Mouse (Mus musculus) myocyte (in vitro differentiated cells): ENCODE measurements at regions not wholly inside any gene's neighbourhood (a gene's known extent, or its start where the extent isn't known, plus 50 kb on each side); places are given as distances from the start of the nearest gene placed in this dataset.

Source experiments
- CEBPB ChIP-seq: IDR thresholded peaks from 2 replicates; pipeline ENCODE4 v1.6.1; 2011; ENCODE audit warnings: mild to moderate bottlenecking, moderate library complexity; ENCODE audit not compliant: poor library complexity, insufficient read depth, severe bottlenecking
- MAX ChIP-seq: IDR thresholded peaks from one replicate; pipeline ENCODE4 v1.6.1; 2011; ENCODE audit warnings: low read depth, mild to moderate bottlenecking, control low read depth
- POLR2A ChIP-seq: IDR thresholded peaks from one replicate; pipeline ENCODE4 v1.6.1; 2011; ENCODE audit warnings: low read depth, mild to moderate bottlenecking, control low read depth, moderate library complexity; ENCODE audit not compliant: insufficient read length
- SRF ChIP-seq: IDR thresholded peaks from one replicate; pipeline ENCODE4 v1.6.1; 2011; ENCODE audit warnings: low read depth; ENCODE audit not compliant: control insufficient read depth, insufficient read length
- TCF3 ChIP-seq: IDR thresholded peaks from one replicate; pipeline ENCODE4 v1.6.1; 2011; ENCODE audit warnings: low read depth, control low read depth; ENCODE audit not compliant: insufficient read length
- USF1 ChIP-seq: IDR thresholded peaks from one replicate; pipeline ENCODE4 v1.6.1; 2011; ENCODE audit warnings: low read depth, mild to moderate bottlenecking, control low read depth, moderate library complexity

GRCm38 (mm10) chr5:118445988-118446280 lies 114.5 kb upstream of the Med13l start:
- TF ChIP-seq POLR2A = no peak
- TF ChIP-seq MAX = no peak
- TF ChIP-seq USF1 = no peak
- TF ChIP-seq SRF = no peak
- TF ChIP-seq CEBPB = no peak
- no peak for TF ChIP-seq TCF3
